Mouse (Mus musculus) small intestine, adult 2 months (tissue): ENCODE results near the gene Rasgrf2. TPM values are rescaled to one million over a fixed set of nuclear protein-coding genes. Genes with fewer than 3 reads are reported as not detected.
"Not testable (repeated sequence)": the region's sequence is repeated elsewhere in the genome, so short reads cannot be mapped to it uniquely, and the experiment has no call there.

Experiments used
- H3K27ac ChIP-seq: fragments of 200-500 bp; 2 replicates; pipeline ENCODE4 v1.5.1; 2012; ENCODE audit warnings: low read depth, low read length, control low read depth, inconsistent platforms; ENCODE audit not compliant: insufficient read depth
- H3K27me3 ChIP-seq: fragments of 200-500 bp; 2 replicates; pipeline ENCODE4 v1.6.1; 2012; ENCODE audit warnings: mild to moderate bottlenecking, moderate library complexity, low read length, inconsistent platforms; ENCODE audit not compliant: control insufficient read depth, insufficient read depth
- H3K36me3 ChIP-seq: fragments of 200-500 bp; 2 replicates; pipeline ENCODE4 v1.6.1; 2012; ENCODE audit warnings: mild to moderate bottlenecking, low read length, control low read depth, inconsistent platforms; ENCODE audit not compliant: control insufficient read depth, insufficient read depth
- H3K4me1 ChIP-seq: fragments of 200-500 bp; 2 replicates; pipeline ENCODE4 v1.6.1; 2012; ENCODE audit warnings: low read length, inconsistent platforms, mixed read lengths; ENCODE audit not compliant: control insufficient read depth, insufficient read depth, insufficient read length
- H3K4me3 ChIP-seq: fragments of 200-500 bp; 2 replicates; pipeline ENCODE4 v1.5.1; 2012; ENCODE audit warnings: low read depth, mild to moderate bottlenecking, control low read depth, inconsistent platforms, low read length, moderate library complexity
- CTCF ChIP-seq: fragments of 200-500 bp; IDR thresholded peaks from 2 replicates; pipeline ENCODE4 v1.5.1; 2012; ENCODE audit warnings: low read depth, mild to moderate bottlenecking, control low read depth, inconsistent platforms, low read length, moderate library complexity, mixed read lengths; ENCODE audit not compliant: insufficient replicate concordance, insufficient read length; ENCODE audit errors: extremely low read depth
- POLR2A ChIP-seq: fragments of 200-500 bp; IDR thresholded peaks from 2 replicates; pipeline ENCODE4 v1.6.1; 2012; ENCODE audit warnings: low read depth, mild to moderate bottlenecking, control low read depth, inconsistent platforms, low read length, moderate library complexity
- WGBS: fragments of 180-500 bp; shearing (Covaris S2); methylation state at CpG from one replicate; pipeline ENCODE4 v1.1.7; 2018; 5-methylcytosine and 5-hydroxymethylcytosine counted together
- polyA plus RNA-seq: library from polyadenylated mRNA; depleted of rRNA; stranded (reverse); fragments of >200 nt; gene quantifications from 2 replicates; pipeline ENCODE4 v1.2.3, GENCODE M21; 2012; rRNA removed

Gene Rasgrf2
- polyA plus RNA-seq, result 2.9 and 5.2 TPM in 2 replicates

GRCm38 (mm10) chr13:92131384-92132150, at the start of gene Rasgrf2:
Rasgrf2 (minus strand) TSS chr13:92131656.
- TF ChIP-seq CTCF (no peak), POLR2A (no peak)
- H3K36me3 ChIP-seq, result no peaks in the 10 kb centered on the region
- no peaks in the 10 kb centered on the region for H3K27me3 ChIP-seq
- H3K4me3 ChIP-seq, result peak within 1 kb of the TSS; percentile 82
- no peaks in the 10 kb centered on the region; the same call in 1 of the 2 replicates for H3K4me1 ChIP-seq
- WGBS, result 1% methylated on average over 70 of the region's 70 CpGs
- H3K27ac ChIP-seq, result peak within 1 kb of the TSS; percentile 48

DNA sequence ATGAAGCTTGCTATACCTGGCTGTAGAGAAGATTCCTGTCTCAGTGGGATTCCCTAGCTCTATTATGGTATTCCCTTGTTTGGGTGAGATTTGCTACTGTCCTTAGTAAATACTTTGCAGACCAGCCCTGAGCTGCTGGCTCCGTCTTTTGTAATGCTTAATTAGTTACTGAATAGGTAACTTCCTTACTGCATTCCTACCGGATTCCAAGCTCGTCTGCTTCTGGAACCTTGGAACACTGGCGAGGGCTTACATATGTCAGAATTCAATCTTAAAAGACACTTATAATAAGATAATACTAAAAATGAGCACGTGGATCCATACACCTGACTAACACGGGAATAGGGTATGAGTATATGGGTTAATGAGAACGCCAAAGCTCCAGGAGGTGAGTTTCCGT, 41.2 kb upstream of the Rasgrf2 start:
- WGBS, result 83% methylated on average over 8 of the region's 8 CpGs
- H3K27ac ChIP-seq, H3K4me1 ChIP-seq, H3K27me3 ChIP-seq, H3K36me3 ChIP-seq, H3K4me3 ChIP-seq: not testable (repeated sequence)

DNA sequence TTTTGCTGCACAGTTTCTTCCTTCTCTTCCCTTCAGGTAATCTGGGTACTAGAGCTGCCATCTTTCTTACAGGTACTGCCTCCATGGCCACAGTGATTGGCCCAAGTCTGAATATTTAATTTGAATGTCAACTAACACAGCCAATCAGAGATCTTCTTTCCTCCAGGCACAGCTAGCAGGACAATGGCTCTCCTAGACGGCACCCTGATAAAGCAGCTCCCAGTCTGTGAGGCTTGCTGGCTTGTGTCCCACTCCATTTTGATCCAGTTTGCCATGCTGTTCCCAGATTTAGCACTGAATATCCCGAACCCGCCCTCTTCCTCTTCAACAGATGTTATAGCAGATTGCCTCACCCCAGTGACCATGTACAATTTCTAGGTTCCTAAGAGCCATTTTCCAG, 19.1 kb upstream of the Rasgrf2 start:
- Histone ChIP-seq H3K36me3 (no peaks in the 10 kb centered on the region), H3K4me1 (no peaks in the 10 kb centered on the region), H3K4me3 (no peak overlapping the region), H3K27ac (no peak overlapping the region), H3K27me3 (no peaks in the 10 kb centered on the region)
- WGBS, result 55% methylated on average over 3 of the region's 3 CpGs
- TF ChIP-seq CTCF, result no peak
- TF ChIP-seq POLR2A, result no peak

DNA sequence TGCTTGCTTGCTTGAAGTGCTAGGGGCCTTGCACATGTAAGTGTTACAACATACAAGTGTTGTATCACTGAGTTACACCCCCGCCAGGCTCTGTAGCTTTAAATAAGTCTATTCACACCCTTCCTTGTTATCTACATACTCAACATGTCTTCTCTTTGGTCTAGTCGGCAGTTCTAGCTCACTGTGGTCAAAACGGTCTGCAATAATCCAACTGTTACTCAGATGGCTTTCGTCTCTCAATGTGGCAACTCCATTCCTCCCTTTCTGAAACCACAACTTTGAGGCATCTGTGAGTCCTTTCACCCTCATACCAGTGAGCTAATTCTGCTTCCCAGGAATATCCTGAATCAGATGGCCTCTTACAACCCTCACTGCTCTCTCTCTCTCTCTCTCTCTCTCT, 17.4 kb upstream of the Rasgrf2 start:
- Histone ChIP-seq H3K27ac (no peak overlapping the region), H3K27me3 (no peaks in the 10 kb centered on the region), H3K36me3 (no peaks in the 10 kb centered on the region), H3K4me1 (no peaks in the 10 kb centered on the region), H3K4me3 (no peak overlapping the region)
- 72% methylated on average over 4 of the region's 4 CpGs for WGBS
- TF ChIP-seq POLR2A, result no peak
- no peak for TF ChIP-seq CTCF

GRCm38 (mm10) chr13:92134792-92135191, 3.3 kb upstream of the Rasgrf2 start:
- 74% methylated on average over 3 of the region's 3 CpGs for WGBS
- Histone ChIP-seq H3K4me1 (no peaks in the 10 kb centered on the region), H3K27ac (no peak overlapping the region)

GRCm38 (mm10) chr13:92132599-92132998, 1.1 kb upstream of the Rasgrf2 start:
- H3K27me3 ChIP-seq, result no peaks in the 10 kb centered on the region
- no peak overlapping the region for H3K27ac ChIP-seq
- WGBS, result 55% methylated on average over 2 of the region's 2 CpGs
- H3K4me3 ChIP-seq, result no peak overlapping the region
- H3K4me1 ChIP-seq, result no peaks in the 10 kb centered on the region; the same call in 1 of the 2 replicates
- H3K36me3 ChIP-seq, result no peaks in the 10 kb centered on the region
- TF ChIP-seq CTCF (no peak), POLR2A (no peak)

More at GRCm38 (mm10) chr13:92134792-92135191, 3.3 kb upstream of the Rasgrf2 start:
- Histone ChIP-seq H3K36me3 (no peaks in the 10 kb centered on the region), H3K27me3 (no peaks in the 10 kb centered on the region), H3K4me3 (no peak overlapping the region)
- TF ChIP-seq CTCF (no peak), POLR2A (no peak)

DNA sequence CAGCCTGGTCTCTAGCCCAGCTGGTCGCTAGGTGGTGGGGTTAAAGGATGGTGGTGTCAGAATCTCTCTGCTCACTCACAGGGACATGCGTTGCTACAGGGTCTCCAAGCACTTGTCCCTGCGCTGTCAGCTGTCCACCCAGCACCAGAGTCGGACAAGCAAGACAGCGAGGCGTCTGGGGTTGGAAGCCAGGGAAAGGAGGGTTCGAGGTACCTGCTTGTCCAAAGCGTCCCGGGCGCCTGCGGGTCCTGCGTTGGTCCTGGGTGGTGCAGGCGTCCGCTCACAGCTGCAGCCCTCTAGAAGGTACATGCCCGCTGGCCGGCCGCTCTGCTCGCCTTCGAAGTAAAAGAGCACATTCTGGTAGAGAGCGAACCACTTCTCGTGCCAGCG, 467 bp downstream of the Rasgrf2 start:
- no peaks in the 10 kb centered on the region for H3K36me3 ChIP-seq
- no peaks in the 10 kb centered on the region; the same call in 1 of the 2 replicates for H3K4me1 ChIP-seq
- no peak for TF ChIP-seq POLR2A
- H3K4me3 ChIP-seq, result peak overlapping the region; percentile 82
- 3% methylated on average over 22 of the region's 22 CpGs for WGBS
- no peaks in the 10 kb centered on the region for H3K27me3 ChIP-seq
- peak overlapping the region; percentile 38; the same call in 1 of the 2 replicates for H3K27ac ChIP-seq
